Mouse (Mus musculus): ENCODE measurements at regions not wholly inside any gene's neighbourhood (a gene's known extent, or its start where the extent isn't known, plus 50 kb on each side); places are given as distances from the start of the nearest gene placed in this dataset.
A peak's percentile ranks its signal among the peaks of the same experiment; 100 is the strongest.
"Not testable (repeated sequence)": the region's sequence is repeated elsewhere in the genome, so short reads cannot be mapped to it uniquely, and the experiment has no call there.

- DNase-seq (ENCODE audit: low read depth in 2 of 2, low spot score in 2 of 2): no peak
Measured at GRCm38 (mm10) chrX:93888480-93888879, 56.5 kb upstream of the Pdk3 start.

DNA sequence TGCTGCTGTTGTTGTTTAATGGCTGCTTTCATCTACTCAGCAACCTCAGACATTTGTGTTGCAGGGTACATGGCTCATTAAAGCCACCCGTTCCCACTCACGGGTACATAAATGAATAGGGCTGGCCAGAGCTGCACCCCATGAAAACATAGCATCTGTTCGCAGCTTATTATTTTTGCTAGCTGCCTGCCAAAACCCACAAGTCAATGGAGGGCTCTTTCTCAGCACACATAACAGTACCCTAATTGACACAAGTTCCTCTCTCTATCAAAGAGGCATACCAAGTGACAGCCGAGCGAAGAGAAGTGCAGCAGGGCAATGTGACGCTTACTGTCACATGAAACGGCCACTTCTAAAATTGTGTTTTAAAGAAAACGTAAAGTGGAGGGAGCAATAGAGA is 57.0 kb upstream of the Pdk3 start:
- no peak for DNase-seq (ENCODE audit: low read depth in 2 of 2, low spot score in 2 of 2)

DNA sequence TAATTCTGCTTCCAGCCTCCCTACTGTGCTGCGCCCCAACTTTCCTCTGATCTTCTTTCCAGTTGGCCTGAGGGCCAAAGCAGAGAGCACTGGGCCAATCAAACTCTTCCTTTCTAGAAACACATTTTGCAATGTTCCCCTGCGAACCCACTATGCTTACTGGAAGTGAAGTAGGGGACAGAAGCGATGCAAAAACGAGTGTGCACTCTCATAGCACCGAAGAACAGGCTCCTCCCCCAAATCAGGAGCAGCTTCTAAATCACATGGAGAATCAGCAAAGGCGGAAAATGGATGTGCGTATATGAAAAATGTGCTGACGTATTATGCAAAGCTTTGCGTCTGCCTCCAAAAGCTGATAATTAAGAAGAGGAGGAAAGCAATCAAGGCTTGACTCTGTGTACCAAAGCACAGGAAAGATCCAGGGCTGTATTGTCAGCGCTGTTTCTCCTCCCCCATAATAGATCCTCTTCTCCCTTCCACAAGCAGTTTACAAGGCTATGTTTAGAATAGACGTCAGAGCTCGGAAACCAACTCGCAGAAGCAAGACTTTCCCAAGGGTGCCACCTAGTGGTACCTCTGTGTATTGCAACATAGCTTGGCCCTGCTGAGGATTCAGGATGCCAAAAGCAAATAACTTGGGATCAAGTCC is 57.5 kb upstream of the Pdk3 start:
- peak; percentile 57 to 58 for DNase-seq (ENCODE audit: low read depth in 2 of 2, low spot score in 2 of 2)

DNA sequence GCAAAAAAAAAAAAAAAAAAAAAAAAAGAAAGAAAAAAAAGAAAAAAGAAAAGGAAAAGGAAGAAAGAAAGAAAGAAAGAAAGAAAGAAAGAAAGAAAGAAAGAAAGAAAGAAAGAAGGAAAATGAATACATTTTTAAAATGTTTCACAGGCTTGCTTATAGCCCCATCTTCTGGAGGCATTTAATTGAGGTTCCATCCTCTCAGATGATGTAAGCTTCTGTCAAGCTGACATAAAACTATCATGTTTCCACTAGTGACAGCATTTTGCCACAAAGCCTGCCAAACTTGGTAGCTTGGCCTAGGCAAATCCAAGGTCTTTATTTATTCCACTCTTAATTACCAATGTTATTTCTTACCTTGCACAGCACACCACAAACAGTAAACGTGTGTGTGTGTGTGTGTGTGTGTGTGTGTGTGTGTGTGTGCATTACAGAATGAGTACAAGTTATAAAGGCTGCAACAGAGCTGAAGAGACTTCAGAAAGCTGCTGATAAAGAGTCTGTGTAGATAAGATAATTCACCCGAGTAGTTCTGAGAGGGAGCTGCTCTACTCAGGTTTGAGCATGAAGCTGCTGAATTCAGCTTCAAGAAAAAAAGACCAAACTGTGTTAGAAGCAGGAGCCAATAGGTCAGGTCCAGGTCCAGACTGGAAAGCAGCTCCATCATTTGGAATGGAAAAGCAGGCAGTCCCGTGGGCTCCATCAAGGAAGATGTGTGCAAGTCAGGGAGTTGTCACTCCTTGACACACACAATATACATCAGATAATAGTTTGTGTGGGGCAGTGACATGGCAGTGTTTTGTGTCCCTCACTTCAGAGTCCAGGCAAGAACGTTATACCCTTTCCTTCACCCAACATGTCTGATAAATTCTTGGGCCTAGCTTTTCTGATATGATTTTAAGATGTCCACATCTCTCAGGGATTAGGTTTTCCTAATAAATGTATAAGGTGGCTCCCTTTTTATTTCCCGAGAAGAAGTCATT is 65.1 kb upstream of the Pdk3 start:
- no peak for DNase-seq (ENCODE audit: low read depth in 2 of 2, low spot score in 2 of 2)

DNA sequence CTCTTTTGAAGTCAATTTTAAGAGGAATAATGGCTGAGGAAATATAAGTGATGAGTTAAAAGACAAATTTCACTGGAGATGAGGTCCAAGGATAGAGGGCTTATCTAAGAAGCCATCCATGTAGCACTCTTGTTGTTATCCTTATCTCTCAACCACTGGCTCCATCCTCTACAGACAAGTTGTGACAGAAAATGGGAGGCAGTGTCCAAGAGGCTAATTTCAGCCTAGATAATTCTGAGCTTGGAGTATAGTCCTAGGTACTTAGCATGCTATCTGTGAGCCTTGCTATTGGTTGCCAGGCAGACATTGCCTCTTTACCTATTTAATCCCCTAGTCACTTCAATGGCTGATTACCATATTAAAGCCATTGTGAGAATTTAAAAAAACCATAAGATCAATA is 65.2 kb upstream of the AU015836 start:
- no peak for DNase-seq (ENCODE audit: low read depth in 2 of 2, low spot score in 2 of 2)

- DNase-seq (ENCODE audit: low read depth in 2 of 2, low spot score in 2 of 2): no peak
Measured at GRCm38 (mm10) chrX:93905531-93905930, 62.9 kb upstream of the AU015836 start.

- DNase-seq (ENCODE audit: low read depth in 2 of 2, low spot score in 2 of 2): peak; percentile 1 to 23
Measured at GRCm38 (mm10) chrX:93911087-93911840, 57.2 kb upstream of the AU015836 start.

DNA sequence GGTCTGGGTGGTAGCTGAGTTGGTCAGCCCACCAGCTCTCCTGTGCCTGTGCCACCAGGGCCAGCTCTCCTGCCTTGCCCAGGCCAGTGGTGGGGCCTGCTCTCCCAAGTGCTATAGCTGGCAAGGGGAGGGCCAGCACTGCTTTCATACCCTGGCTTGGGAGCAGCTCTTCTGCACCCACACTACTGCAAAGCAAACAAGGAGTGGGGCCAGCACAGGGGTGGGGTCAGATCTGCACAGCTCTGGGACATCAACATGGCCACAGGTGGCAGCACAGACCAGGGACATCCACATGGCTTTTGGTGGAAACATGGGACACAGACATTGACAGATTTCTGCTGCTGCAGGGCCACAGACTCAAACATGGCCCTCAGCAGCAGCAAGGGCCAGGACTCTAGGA is 52.9 kb upstream of the AU015836 start:
- no peak for DNase-seq (ENCODE audit: low read depth in 2 of 2, low spot score in 2 of 2)

- DNase-seq (ENCODE audit: low read depth in 2 of 2, low spot score in 2 of 2): not testable (repeated sequence)
Measured at GRCm38 (mm10) chrX:93917367-93917766, 51.1 kb upstream of the AU015836 start.

Measured in CD8-positive naive resting alpha-beta T cell, adult 2 months (primary cell).